Mouse (Mus musculus) liver, adult 2 months (tissue): ENCODE measurements around the gene Zdhhc14.

ENCODE experiments used
- CTCF ChIP-seq: fragments of 200-500 bp; IDR thresholded peaks from 2 replicates; pipeline ENCODE4 v1.5.1; 2011; ENCODE audit warnings: low read depth, low read length, control low read depth
- POLR2A ChIP-seq: fragments of 200-500 bp; IDR thresholded peaks from 2 replicates; pipeline ENCODE4 v1.6.1; 2011; ENCODE audit warnings: low read length, control low read depth; ENCODE audit not compliant: insufficient read depth; ENCODE audit errors: extremely low read depth

GRCm38 (mm10) chr17:5510564-5510963 is 18.2 kb downstream of the Zdhhc14 start:
- TF ChIP-seq POLR2A (no peak), CTCF (no peak)
